9 mouse cellular contexts compared by ENCODE assay signal in genomic region chr10:107752351-107753143, GRCm38 (mm10). TPM values are rescaled to one million over a fixed set of nuclear protein-coding genes. Genes with fewer than 3 reads are reported as not detected.
DNase-seq lines count a peak whose midpoint lies in the region; ATAC-seq lines count a peak whose summit lies in the region.
"Had no signal": no experiment of that assay in that cellular context is flagged by ENCODE, and none has a peak within 500 bp of the region (broad histone marks: within the 10 kb centered on the region; RNA-seq: fewer than 3 reads in every experiment).

No protein-coding gene starts in this region.

- no peak for DNase-seq in heart, adult 8-10 months (ENCODE audit: low spot score)
- peak; percentile 71 to 86 for DNase-seq in layer of hippocampus, adult 18-20 months (ENCODE audit: low spot score in 2 of 2)
- peak; percentile 89 for DNase-seq in midbrain, embryonic 11.5 days (ENCODE audit: low spot score, missing footprints)
- no peak for DNase-seq in spleen, postnatal 4 days (ENCODE audit: low spot score in 2 of 2)

- H3K27ac ChIP-seq in heart, embryonic 14.5 days (replicated peaks in 1 of 2; ENCODE audit: control insufficient read depth in 1 of 2, insufficient read depth in 1 of 2, low read depth in 2 of 2, low read length in 2 of 2) = no peak overlapping the region
- no peak overlapping the region for H3K27ac ChIP-seq in forebrain, embryonic 15.5 days (replicated peaks)
- H3K27ac ChIP-seq in midbrain, embryonic 11.5 days (ENCODE audit: low read depth, low read length) = no peak overlapping the region
- H3K27ac ChIP-seq in liver, embryonic 12.5 days = no peak overlapping the region

- H3K4me3 ChIP-seq in heart, embryonic 14.5 days (ENCODE audit: control insufficient read depth in 1 of 2, insufficient read depth in 1 of 2, low read depth in 1 of 2, low read length in 2 of 2) = peak overlapping the region in 1 of 2 experiments; percentile 14; a peak in 2 of 4 replicates
- peak overlapping the region; percentile 18; the same call in 1 of the 2 replicates for H3K4me3 ChIP-seq in forebrain, embryonic 15.5 days
- no peak overlapping the region for H3K4me3 ChIP-seq in midbrain, embryonic 11.5 days (ENCODE audit: low read depth, low read length)
- no peak overlapping the region for H3K4me3 ChIP-seq in liver, embryonic 12.5 days
- H3K4me3 ChIP-seq: erythroblast, embryonic 14.5 days had no signal

- H3K27me3 ChIP-seq in heart, embryonic 14.5 days (ENCODE audit: control insufficient read depth, insufficient read depth, low read length) = no peaks in the 10 kb centered on the region
- no peaks in the 10 kb centered on the region for H3K27me3 ChIP-seq in forebrain, embryonic 15.5 days
- no peaks in the 10 kb centered on the region for H3K27me3 ChIP-seq in midbrain, embryonic 11.5 days (ENCODE audit: control insufficient read depth, insufficient read depth, low read length)
- no peaks in the 10 kb centered on the region for H3K27me3 ChIP-seq in liver, embryonic 12.5 days (replicated peaks)

- peaks cover 4 to 7% of the 10 kb centered on the region in 2 experiments; a peak in 3 of 4 replicates for H3K4me1 ChIP-seq in heart, embryonic 14.5 days (ENCODE audit: control insufficient read depth in 2 of 2, insufficient read depth in 2 of 2, low read length in 2 of 2)
- peaks cover 12% of the 10 kb centered on the region for H3K4me1 ChIP-seq in forebrain, embryonic 15.5 days
- H3K4me1 ChIP-seq in midbrain, embryonic 11.5 days (ENCODE audit: control insufficient read depth, insufficient read depth, low read length) = peaks cover 7% of the 10 kb centered on the region; the same call in 1 of the 2 replicates
- H3K4me1 ChIP-seq in liver, embryonic 12.5 days = no peaks in the 10 kb centered on the region

- no peaks in the 10 kb centered on the region for H3K36me3 ChIP-seq in heart, embryonic 14.5 days (ENCODE audit: control insufficient read depth, insufficient read depth, low read length)
- no peaks in the 10 kb centered on the region for H3K36me3 ChIP-seq in forebrain, embryonic 15.5 days
- H3K36me3 ChIP-seq in midbrain, embryonic 11.5 days (ENCODE audit: control insufficient read depth, insufficient read depth, low read length) = no peaks in the 10 kb centered on the region
- no peaks in the 10 kb centered on the region for H3K36me3 ChIP-seq in liver, embryonic 12.5 days

- 30% methylated on average over 14 of the region's 15 CpGs for WGBS in heart, embryonic 14.5 days
- WGBS in forebrain, embryonic 15.5 days = 21% methylated on average over 15 of the region's 15 CpGs
- WGBS in midbrain, embryonic 11.5 days = 30% methylated on average over 15 of the region's 15 CpGs
- WGBS in liver, embryonic 12.5 days (ENCODE audit: insufficient replicate concordance) = 33% methylated on average over 15 of the region's 15 CpGs

- H3K9ac ChIP-seq in heart, embryonic 14.5 days (ENCODE audit: low read length) = no peak overlapping the region
- H3K9ac ChIP-seq in forebrain, embryonic 15.5 days (replicated peaks) = no peak overlapping the region
- H3K9ac ChIP-seq in midbrain, embryonic 11.5 days (ENCODE audit: low read length) = no peak overlapping the region
- H3K9ac ChIP-seq in liver, embryonic 12.5 days = no peak overlapping the region

- no peaks in the 10 kb centered on the region for H3K9me3 ChIP-seq in heart, embryonic 14.5 days (ENCODE audit: control insufficient read depth, low read length)
- no peaks in the 10 kb centered on the region for H3K9me3 ChIP-seq in forebrain, embryonic 15.5 days
- no peaks in the 10 kb centered on the region for H3K9me3 ChIP-seq in midbrain, embryonic 11.5 days (ENCODE audit: control insufficient read depth, low read length)
- no peaks in the 10 kb centered on the region for H3K9me3 ChIP-seq in liver, embryonic 12.5 days (replicated peaks)

- ATAC-seq in heart, embryonic 14.5 days (ENCODE audit: insufficient number of reproducible peaks, insufficient read depth, low FRiP score, low read depth) = no peak
- ATAC-seq in forebrain, embryonic 15.5 days (replicated peaks) = peak; percentile 88
- ATAC-seq in midbrain, embryonic 11.5 days (ENCODE audit: low FRiP score) = peak; percentile 91
- ATAC-seq in erythroblast, adult 5-6 weeks (replicated peaks; ENCODE audit: low FRiP score, poor library complexity, severe bottlenecking) = no peak
- ATAC-seq in liver, embryonic 12.5 days = no peak

- H3K4me2 ChIP-seq in heart, embryonic 14.5 days (ENCODE audit: low read length) = peak overlapping the region; percentile 59
- peak overlapping the region; percentile 36 for H3K4me2 ChIP-seq in forebrain, embryonic 15.5 days (replicated peaks)
- H3K4me2 ChIP-seq in midbrain, embryonic 11.5 days = peak overlapping the region; percentile 35
- H3K4me2 ChIP-seq in liver, embryonic 12.5 days = no peak overlapping the region; the same call in 1 of the 2 replicates

RNA-seq across cellular contexts. Expression of gene Ptprq, which starts 32.7 kb away (rescaled TPM):
- polyA plus RNA-seq in heart, embryonic 14.5 days (2014; fragmentation: Nextera tagmentation; extraction: Ambion mirVana) = 0.12 and 0.19 TPM in 2 replicates
- total RNA-seq in heart, adult 8-10 months (2022) = under 1 TPM in 1 of 4 experiments, not detected in 3; 0.03 TPM
- polyA plus RNA-seq in forebrain, embryonic 15.5 days (2015; fragmentation: Nextera tagmentation; extraction: Ambion mirVana) = 0.05 and 0.11 TPM in 2 replicates
- total RNA-seq in layer of hippocampus, adult 18-20 months (2021) = under 1 TPM; 0.13 to 0.22 TPM
- polyA plus RNA-seq in midbrain, embryonic 11.5 days (2014; fragmentation: Nextera tagmentation; extraction: Ambion mirVana) = 0.03 and 0.10 TPM in 2 replicates
- not detected in 2 replicates for total RNA-seq in erythroblast, adult 5-6 weeks (2015; ENCODE audit: low replicate concordance)
- not detected in 2 replicates for total RNA-seq in erythroblast, adult 5-6 weeks (2017; ENCODE audit: low replicate concordance)
- 0.02 TPM in 1 of 2 replicates, not detected in the other for polyA plus RNA-seq in liver, embryonic 12.5 days (2016; fragmentation: Nextera tagmentation; extraction: Ambion mirVana)
- polyA plus RNA-seq: erythroblast, embryonic 14.5 days had no signal

Comparison
In these comparisons a context has a peak if more than half of its experiments do, and no peak if none do; other contexts are left out.
1. ATAC-seq: peak in forebrain, embryonic 15.5 days (single experiment) and midbrain, embryonic 11.5 days (single experiment); none in heart, embryonic 14.5 days (single experiment), erythroblast, adult 5-6 weeks (single experiment) and liver, embryonic 12.5 days (single experiment).
2. DNase-seq: peak in layer of hippocampus, adult 18-20 months (2 of 2) and midbrain, embryonic 11.5 days (single experiment); none in heart, adult 8-10 months (single experiment) and spleen, postnatal 4 days (0 of 2).